Mouse (Mus musculus) kidney, adult 2 months (tissue): ENCODE measurements around the gene Pla2g5. TPM values are rescaled to one million over a fixed set of nuclear protein-coding genes. Genes with fewer than 3 reads are reported as not detected.
"Not testable (repeated sequence)": the region's sequence is repeated elsewhere in the genome, so short reads cannot be mapped to it uniquely, and the experiment has no call there.

Source experiments
- DNase-seq: peaks from one replicate; pipeline ENCODE4 v3.0.0; 2021
- H3K27ac ChIP-seq: fragments of 200-500 bp; 2 replicates; pipeline ENCODE4 v1.5.1; 2012; ENCODE audit warnings: low read depth, low read length, control low read depth, inconsistent platforms; ENCODE audit not compliant: insufficient read depth
- H3K27me3 ChIP-seq: fragments of 200-500 bp; replicated peaks from 2 replicates; pipeline ENCODE4 v1.6.1; 2012; ENCODE audit warnings: mild to moderate bottlenecking, moderate library complexity, low read length, inconsistent platforms; ENCODE audit not compliant: control insufficient read depth, insufficient read depth
- H3K36me3 ChIP-seq: fragments of 200-500 bp; 2 replicates; pipeline ENCODE4 v1.6.1; 2012; ENCODE audit warnings: mild to moderate bottlenecking, moderate library complexity, low read length, inconsistent platforms; ENCODE audit not compliant: control insufficient read depth, insufficient read depth
- H3K4me1 ChIP-seq: fragments of 200-500 bp; 2 replicates; pipeline ENCODE4 v1.6.1; 2011; ENCODE audit warnings: low read length; ENCODE audit not compliant: control insufficient read depth, insufficient read depth
- H3K4me3 ChIP-seq: fragments of 200-500 bp; 2 replicates; pipeline ENCODE4 v1.5.1; 2011; ENCODE audit warnings: mild to moderate bottlenecking, low read depth, low read length, control low read depth; ENCODE audit not compliant: insufficient read depth
- CTCF ChIP-seq: fragments of 200-500 bp; conservative IDR thresholded peaks from 2 replicates; pipeline ENCODE4 v1.5.1; 2011; ENCODE audit warnings: low read depth, mild to moderate bottlenecking, control low read depth, low read length, moderate library complexity, mixed read lengths; ENCODE audit not compliant: insufficient read depth, insufficient read length
- POLR2A ChIP-seq: fragments of 200-500 bp; IDR thresholded peaks from one replicate; pipeline ENCODE4 v1.6.1; 2011; ENCODE audit warnings: low read depth, low read length, control low read depth
- WGBS: fragments of 180-500 bp; shearing (Covaris S2); methylation state at CpG from one replicate; pipeline ENCODE4 v1.1.7; 2018; 5-methylcytosine and 5-hydroxymethylcytosine counted together
- polyA plus RNA-seq: library from polyadenylated mRNA; depleted of rRNA; stranded (reverse); fragments of >200 nt; gene quantifications from 2 replicates; pipeline ENCODE4 v1.2.3, GENCODE M21; 2012

Pla2g5 gene
- polyA plus RNA-seq, 1 experiment: 63.0 TPM

- H3K4me1 ChIP-seq: no peaks in the 10 kb centered on the region
- WGBS: 9% methylated on average over 6 of the region's 6 CpGs
- H3K27me3 ChIP-seq: no peaks in the 10 kb centered on the region
- no peaks in the 10 kb centered on the region for H3K36me3 ChIP-seq
- H3K27ac ChIP-seq: no peak overlapping the region
- TF ChIP-seq CTCF (peak; percentile 91), POLR2A (no peak)
- no peak overlapping the region for H3K4me3 ChIP-seq
- DNase-seq: peak; percentile 83
Observed at GRCm38 (mm10) chr4:138884261-138884660, 21.0 kb upstream of the Pla2g5 start.

- no peaks in the 10 kb centered on the region for H3K4me1 ChIP-seq
- no peak overlapping the region for H3K4me3 ChIP-seq
- H3K36me3 ChIP-seq: no peaks in the 10 kb centered on the region
- WGBS: 28% methylated on average over 16 of the region's 16 CpGs
- TF ChIP-seq CTCF (no peak), POLR2A (no peak)
- H3K27ac ChIP-seq: no peak overlapping the region
- H3K27me3 ChIP-seq: no peaks in the 10 kb centered on the region
- DNase-seq: no peak
Observed at GRCm38 (mm10) chr4:138882179-138882578, 18.9 kb upstream of the Pla2g5 start.

GRCm38 (mm10) chr4:138880811-138881584 is 17.7 kb upstream of the Pla2g5 start:
- no peaks in the 10 kb centered on the region for H3K4me1 ChIP-seq
- DNase-seq: no peak
- no peak overlapping the region for H3K27ac ChIP-seq
- H3K27me3 ChIP-seq: no peaks in the 10 kb centered on the region
- no peak overlapping the region for H3K4me3 ChIP-seq
- TF ChIP-seq CTCF (no peak), POLR2A (no peak)
- no peaks in the 10 kb centered on the region for H3K36me3 ChIP-seq
- 81% methylated on average over 7 of the region's 7 CpGs for WGBS

- DNase-seq: no peak
- Histone ChIP-seq H3K36me3 (no peaks in the 10 kb centered on the region), H3K4me1 (no peaks in the 10 kb centered on the region), H3K27me3 (no peaks in the 10 kb centered on the region), H3K27ac (no peak overlapping the region), H3K4me3 (no peak overlapping the region)
- 82% methylated on average over 11 of the region's 11 CpGs for WGBS
- no peak for TF ChIP-seq CTCF
- TF ChIP-seq POLR2A: no peak
Observed at GRCm38 (mm10) chr4:138879808-138880207, 16.5 kb upstream of the Pla2g5 start.

- no peak for DNase-seq
- H3K36me3 ChIP-seq: no peaks in the 10 kb centered on the region
- H3K27me3 ChIP-seq: no peaks in the 10 kb centered on the region
- H3K4me1 ChIP-seq: no peaks in the 10 kb centered on the region
- H3K27ac ChIP-seq: no peak overlapping the region
- H3K4me3 ChIP-seq: no peak overlapping the region
- 63% methylated on average over 8 of the region's 8 CpGs for WGBS
- TF ChIP-seq CTCF (no peak), POLR2A (no peak)
Observed at GRCm38 (mm10) chr4:138878783-138879182, 15.5 kb upstream of the Pla2g5 start.

GRCm38 (mm10) chr4:138877731-138878130 is 14.4 kb upstream of the Pla2g5 start, which contains the start of gene Pla2g2e:
Pla2g2e (plus strand) TSS chr4:138877942.
- H3K27ac ChIP-seq: no peak within 1 kb of the TSS
- H3K36me3 ChIP-seq: no peaks in the 10 kb centered on the region
- no peak within 1 kb of the TSS for H3K4me3 ChIP-seq
- H3K4me1 ChIP-seq: no peaks in the 10 kb centered on the region
- TF ChIP-seq POLR2A (no peak), CTCF (no peak)
- 42% methylated on average over 4 of the region's 4 CpGs for WGBS
- no peak for DNase-seq
- no peaks in the 10 kb centered on the region for H3K27me3 ChIP-seq

- no peak overlapping the region for H3K27ac ChIP-seq
- no peak overlapping the region for H3K4me3 ChIP-seq
- H3K36me3 ChIP-seq: no peaks in the 10 kb centered on the region
- DNase-seq: no peak
- no peaks in the 10 kb centered on the region for H3K4me1 ChIP-seq
- WGBS: 98% methylated on average over 2 of the region's 2 CpGs
- TF ChIP-seq POLR2A: no peak
- TF ChIP-seq CTCF: no peak
- H3K27me3 ChIP-seq: no peaks in the 10 kb centered on the region
Observed at GRCm38 (mm10) chr4:138875986-138876385, 12.7 kb upstream of the Pla2g5 start.

GRCm38 (mm10) chr4:138875275-138875674 is 12.0 kb upstream of the Pla2g5 start:
- H3K27ac ChIP-seq, DNase-seq, H3K27me3 ChIP-seq, H3K4me3 ChIP-seq, H3K36me3 ChIP-seq, H3K4me1 ChIP-seq: not testable (repeated sequence)
- WGBS: 95% methylated on average over 2 of the region's 2 CpGs
